Mouse (Mus musculus) lung, adult 2 months (tissue): ENCODE data around the gene Maml3.

Experiments
- CTCF ChIP-seq: fragments of 200-500 bp; IDR thresholded peaks from 2 replicates; pipeline ENCODE4 v1.5.1; 2011; ENCODE audit warnings: mild to moderate bottlenecking, low read length, control low read depth; ENCODE audit not compliant: insufficient read depth
- POLR2A ChIP-seq: fragments of 200-500 bp; IDR thresholded peaks from 2 replicates; pipeline ENCODE4 v1.6.1; 2011; ENCODE audit warnings: low read depth, mild to moderate bottlenecking, control low read depth, low read length, borderline replicate concordance; ENCODE audit errors: extremely low read depth

- TF ChIP-seq POLR2A: no peak
- TF ChIP-seq CTCF: no peak
These were observed 219.0 kb downstream of the Maml3 start for GRCm38 (mm10) chr3:51885920-51886319.
